4 mouse cellular contexts compared by ENCODE assay signal in the genomic region with DNA sequence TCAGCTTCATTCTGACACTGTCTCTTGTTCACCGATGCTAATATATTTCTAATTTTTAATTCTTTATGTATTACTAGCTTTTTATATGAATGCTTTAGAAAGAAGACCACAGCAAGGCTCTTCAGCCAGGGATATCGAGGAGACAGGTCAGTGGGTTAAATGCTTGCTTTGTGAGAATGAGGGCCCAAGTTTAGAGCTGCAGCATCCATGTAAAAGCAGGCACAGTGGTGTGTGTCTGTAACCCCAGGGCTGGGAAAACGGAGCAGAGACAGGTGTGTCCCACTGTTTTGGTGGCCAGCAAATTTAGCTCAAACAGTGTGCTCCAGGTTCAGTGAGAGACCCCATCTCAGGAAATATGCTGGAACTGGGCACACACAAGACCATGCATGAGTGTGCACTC. TPM values are rescaled to one million over a fixed set of nuclear protein-coding genes. Genes with fewer than 3 reads are reported as not detected.
"Had no signal": no experiment of that assay in that cellular context is flagged by ENCODE, and none has a peak within 500 bp of the region (broad histone marks: within the 10 kb centered on the region; RNA-seq: fewer than 3 reads in every experiment).

No protein-coding gene starts in this region.

RNA-seq across cellular contexts. Expression of gene Sytl3, which starts 11.4 kb away (rescaled TPM):
- polyA plus RNA-seq: embryonic facial prominence, embryonic 10.5 days; embryonic facial prominence, embryonic 11.5 days; erythroblast, embryonic 14.5 days; forebrain, embryonic 11.5 days had no signal
